Mouse (Mus musculus) lung, adult 2 months (tissue): Measurements from ENCODE around the gene Dcakd. TPM values are rescaled to one million over a fixed set of nuclear protein-coding genes. Genes with fewer than 3 reads are reported as not detected.

Experiments used
- DNase-seq: peaks from one replicate; pipeline ENCODE4 v3.0.0; 2022
- H3K4me1 ChIP-seq: fragments of 200-500 bp; 2 replicates; pipeline ENCODE4 v1.6.1; 2011; ENCODE audit warnings: low read length; ENCODE audit not compliant: control insufficient read depth, insufficient read depth
- H3K4me3 ChIP-seq: fragments of 200-500 bp; replicated peaks from 2 replicates; pipeline ENCODE3; 2011; ENCODE audit warnings: low read depth, mild to moderate bottlenecking, control low read depth, low read length; ENCODE audit errors: extremely low read depth
- CTCF ChIP-seq: fragments of 200-500 bp; IDR thresholded peaks from 2 replicates; pipeline ENCODE4 v1.5.1; 2011; ENCODE audit warnings: mild to moderate bottlenecking, low read length, control low read depth; ENCODE audit not compliant: insufficient read depth
- POLR2A ChIP-seq: fragments of 200-500 bp; IDR thresholded peaks from 2 replicates; pipeline ENCODE4 v1.6.1; 2011; ENCODE audit warnings: low read depth, mild to moderate bottlenecking, control low read depth, low read length, borderline replicate concordance; ENCODE audit errors: extremely low read depth
- WGBS: fragments of 180-500 bp; shearing (Covaris S2); methylation state at CpG from one replicate; pipeline ENCODE4 v1.1.7; 2018; 5-methylcytosine and 5-hydroxymethylcytosine counted together
- polyA plus RNA-seq: library from polyadenylated mRNA; depleted of rRNA; stranded (reverse); fragments of >200 nt; gene quantifications from 2 replicates; pipeline ENCODE4 v1.2.3, GENCODE M21; 2012

Gene Dcakd
- polyA plus RNA-seq, 1 experiment, result 54.4 TPM

DNA sequence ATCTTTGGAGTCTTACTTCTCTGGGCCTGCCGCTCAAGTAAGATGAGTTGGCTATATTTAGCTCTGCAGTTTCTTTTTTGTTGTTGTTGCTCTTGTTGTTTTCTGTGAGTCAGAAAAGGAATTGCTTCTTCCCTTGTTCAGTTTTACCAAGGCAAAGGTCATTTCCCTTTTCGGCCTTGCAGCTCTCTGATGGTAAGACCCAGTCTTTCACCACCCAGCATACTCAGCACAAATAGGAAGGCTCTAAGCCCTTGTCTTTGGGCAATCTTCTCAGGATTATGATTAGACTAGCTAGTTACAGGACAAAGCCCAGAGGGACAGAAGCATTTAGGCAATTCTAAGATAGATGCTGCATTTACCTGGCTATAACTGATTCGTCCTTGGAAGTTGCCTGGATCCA lies 1.2 kb downstream of the Dcakd start:
- peaks cover 4% of the 10 kb centered on the region; the same call in 1 of the 2 replicates for H3K4me1 ChIP-seq
- H3K4me3 ChIP-seq, result no peak overlapping the region
- WGBS, result 75% methylated on average over 3 of the region's 3 CpGs
- TF ChIP-seq CTCF, result no peak
- no peak for TF ChIP-seq POLR2A
- no peak for DNase-seq

DNA sequence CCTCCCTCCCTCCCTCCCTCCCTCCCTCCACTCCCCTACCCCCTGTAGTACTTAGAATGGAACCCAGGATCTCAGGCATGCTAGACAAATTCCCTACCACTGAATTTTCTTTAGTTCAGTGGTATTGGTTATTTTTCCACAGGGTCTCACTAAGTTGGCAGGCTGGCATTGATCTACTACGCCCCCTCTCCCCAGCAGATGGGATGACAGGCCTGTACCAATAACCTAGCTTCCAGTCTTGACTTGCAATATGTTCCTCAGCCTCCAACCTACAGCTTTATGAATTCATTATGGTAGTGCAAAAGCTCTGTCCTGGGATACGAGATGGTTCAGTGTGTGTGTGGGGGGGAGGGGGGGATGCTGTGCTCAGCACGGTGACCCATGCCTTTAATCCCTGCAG lies 4.2 kb downstream of the Dcakd start:
- Histone ChIP-seq H3K4me3 (no peak overlapping the region), H3K4me1 (peaks cover 3% of the 10 kb centered on the region; the same call in 1 of the 2 replicates)
- no peak for DNase-seq
- 89% methylated on average over 3 of the region's 3 CpGs for WGBS
- TF ChIP-seq CTCF (no peak), POLR2A (no peak)

DNA sequence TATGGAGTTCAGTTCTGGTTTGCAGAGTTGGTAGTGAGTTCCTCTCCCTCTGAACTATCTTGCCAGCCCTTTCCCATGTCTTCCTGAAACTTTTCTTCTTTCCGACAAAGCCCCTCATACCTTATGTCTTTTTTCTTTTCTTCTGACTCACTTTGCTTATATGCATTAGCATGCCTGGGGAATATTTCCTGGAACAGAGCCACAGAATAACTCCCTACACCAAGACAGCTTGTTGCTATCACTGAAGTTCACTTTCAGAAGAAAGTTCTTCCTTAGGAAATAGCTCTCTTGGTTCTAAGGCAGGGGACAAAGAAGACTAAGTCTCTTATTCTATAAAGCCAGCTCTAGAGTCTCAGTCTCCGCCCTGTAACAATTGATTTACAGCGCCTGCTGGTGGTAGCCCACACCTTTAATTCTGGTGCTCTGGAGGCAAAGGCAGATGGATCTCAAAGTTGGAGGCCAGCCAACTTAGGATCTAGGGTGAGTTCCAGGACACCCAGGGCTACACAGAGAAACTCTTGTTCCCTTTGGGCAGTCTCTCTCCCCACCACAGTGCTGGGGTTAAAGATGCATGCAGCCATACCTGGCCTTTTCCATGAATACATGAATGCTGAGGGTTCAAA lies 7.3 kb downstream of the Dcakd start:
- TF ChIP-seq CTCF, result no peak
- no peak for TF ChIP-seq POLR2A
- Histone ChIP-seq H3K4me1 (no peaks in the 10 kb centered on the region), H3K4me3 (no peak overlapping the region)
- no peak for DNase-seq
- WGBS, result 70% methylated on average over 3 of the region's 3 CpGs

DNA sequence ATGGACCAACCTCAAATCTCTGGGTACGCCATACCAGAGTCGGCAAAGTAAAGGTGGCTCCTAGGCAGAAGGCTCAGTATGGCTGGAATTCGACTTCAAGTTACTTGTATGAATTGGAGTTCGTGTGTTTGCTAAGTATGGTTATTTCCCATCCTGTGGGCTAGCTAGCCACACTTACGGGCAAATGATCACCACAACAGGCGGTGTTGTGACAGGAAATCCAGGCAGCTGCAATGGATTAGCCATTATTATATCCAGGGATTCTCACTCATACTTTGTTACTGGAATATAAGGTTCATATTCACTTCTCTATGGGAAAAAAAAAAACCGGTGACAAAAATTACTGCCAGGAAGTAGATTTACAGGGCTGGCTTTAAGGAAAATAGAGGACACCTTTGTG lies 8.8 kb downstream of the Dcakd start:
- DNase-seq, result no peak
- H3K4me3 ChIP-seq, result no peak overlapping the region
- H3K4me1 ChIP-seq, result no peaks in the 10 kb centered on the region
- 86% methylated on average over 7 of the region's 7 CpGs for WGBS
- TF ChIP-seq POLR2A, result no peak
- TF ChIP-seq CTCF, result no peak

DNA sequence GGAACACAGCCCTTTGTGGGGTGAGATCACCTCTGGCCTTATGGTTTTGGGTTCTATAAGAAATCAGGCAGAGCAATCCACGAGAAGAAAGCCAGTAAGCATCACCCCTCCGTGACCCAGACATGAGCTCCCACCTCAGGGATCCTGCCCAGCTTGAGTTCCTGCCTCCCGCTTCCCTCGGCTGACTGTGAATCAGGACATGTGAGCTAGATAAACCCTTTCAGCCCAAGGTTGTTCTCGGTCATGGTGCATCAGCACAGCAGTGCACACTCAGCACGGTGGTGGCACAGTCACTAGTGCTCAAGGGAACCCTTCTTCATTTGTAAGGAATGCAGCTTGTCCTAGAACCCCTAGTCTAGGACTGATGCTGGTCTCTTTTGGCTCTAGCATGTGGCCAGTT lies 9.3 kb downstream of the Dcakd start:
- no peak for TF ChIP-seq POLR2A
- TF ChIP-seq CTCF, result no peak
- Histone ChIP-seq H3K4me3 (no peak overlapping the region), H3K4me1 (no peaks in the 10 kb centered on the region)
- 74% methylated on average over 6 of the region's 6 CpGs for WGBS
- no peak for DNase-seq

DNA sequence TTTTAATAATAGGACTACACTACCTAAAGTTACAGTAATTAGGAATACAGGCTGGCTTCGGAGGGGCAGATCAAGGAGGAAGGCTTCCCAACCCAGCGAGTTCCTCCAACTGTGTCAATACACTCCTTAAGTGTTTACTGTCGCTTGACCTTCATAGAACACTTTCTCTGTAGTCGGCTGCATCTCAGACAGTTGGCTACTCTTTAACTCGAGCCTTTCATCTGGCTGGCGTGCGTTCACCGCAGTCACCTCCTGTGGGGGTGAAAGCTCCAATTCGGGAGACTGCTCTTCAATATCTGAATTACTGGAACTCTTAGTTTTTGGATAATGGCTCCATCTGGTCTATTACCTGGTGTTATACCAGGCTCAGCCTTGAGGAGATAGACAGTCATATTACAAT lies 10.5 kb downstream of the Dcakd start:
- TF ChIP-seq CTCF (no peak), POLR2A (no peak)
- Histone ChIP-seq H3K4me1 (no peaks in the 10 kb centered on the region), H3K4me3 (no peak overlapping the region)
- WGBS, result 63% methylated on average over 9 of the region's 9 CpGs
- DNase-seq, result no peak

DNA sequence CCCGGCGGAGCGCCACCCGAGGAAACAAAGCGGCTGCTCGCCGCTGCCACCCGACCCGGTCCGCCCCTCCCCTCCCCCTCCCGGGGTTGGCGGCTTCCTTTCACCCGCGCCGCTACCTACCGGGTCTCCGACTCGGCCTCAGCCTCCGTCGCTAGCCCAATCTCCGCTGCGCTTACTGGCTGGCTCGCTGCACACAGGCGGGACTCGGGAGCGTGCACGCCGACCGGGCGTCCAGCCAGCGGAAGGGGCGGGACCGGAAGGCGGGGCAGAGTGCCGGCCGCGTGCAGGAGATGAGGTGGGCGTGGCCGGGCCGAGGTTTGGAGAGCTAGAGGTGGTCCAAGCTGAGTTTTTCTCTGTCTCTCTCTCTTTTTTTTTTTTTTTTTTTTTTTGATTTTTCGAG lies 11.2 kb downstream of the Dcakd start:
- peak; percentile 73; the same call in 1 of the 2 replicates for TF ChIP-seq POLR2A
- TF ChIP-seq CTCF, result no peak
- H3K4me1 ChIP-seq, result no peaks in the 10 kb centered on the region
- H3K4me3 ChIP-seq, result peak overlapping the region; percentile 72
- peak; percentile 98 for DNase-seq
- under 1% methylated on average over 40 of the region's 41 CpGs for WGBS

DNA sequence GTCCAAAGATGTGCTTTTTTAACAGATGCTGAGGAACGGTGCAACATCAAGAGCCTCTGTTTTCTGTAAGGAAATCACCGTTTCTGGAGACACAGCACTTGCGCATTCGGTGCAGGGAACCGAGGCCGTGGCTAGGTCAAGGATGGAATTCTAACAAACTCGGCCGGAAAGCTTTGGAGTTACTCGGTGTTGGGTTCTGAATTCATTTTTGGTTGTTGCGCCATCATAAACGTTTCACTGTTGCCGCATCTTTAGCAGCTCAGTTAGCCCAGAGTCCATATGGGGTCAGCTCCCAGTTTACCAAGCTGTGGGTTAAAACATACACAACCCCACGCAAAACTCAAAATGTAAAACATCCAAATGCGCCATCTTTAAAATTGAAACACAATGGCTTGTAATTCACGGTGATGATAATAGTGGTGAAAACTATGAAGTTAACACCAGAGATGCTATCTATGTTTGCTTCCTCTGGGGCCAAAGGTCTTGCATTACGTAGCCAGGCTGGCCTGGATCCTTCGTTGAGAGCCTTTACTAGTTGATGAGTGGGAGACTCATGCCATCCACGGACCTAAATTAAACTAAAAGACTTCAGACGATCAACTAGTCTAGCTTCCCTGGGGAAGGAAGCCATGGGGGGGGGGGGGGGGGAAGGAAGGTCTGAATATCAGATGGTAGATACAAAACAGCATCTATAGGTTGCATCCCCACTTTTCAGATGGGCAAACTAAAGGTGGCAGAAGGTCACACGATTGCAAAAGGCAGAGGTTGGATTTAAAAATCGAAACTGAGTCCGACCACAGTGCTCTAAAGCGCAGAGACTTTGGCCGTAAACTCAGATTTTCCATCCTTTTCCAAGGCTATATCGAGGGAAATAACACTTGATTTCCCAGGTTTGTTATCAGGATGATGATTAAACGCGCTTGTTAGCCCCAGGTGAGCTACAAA lies 12.0 kb downstream of the Dcakd start:
- peak overlapping the region; percentile 72 for H3K4me3 ChIP-seq
- TF ChIP-seq CTCF (no peak), POLR2A (no peak)
- DNase-seq, result no peak
- WGBS, result 33% methylated on average over 27 of the region's 27 CpGs
- H3K4me1 ChIP-seq, result no peaks in the 10 kb centered on the region

DNA sequence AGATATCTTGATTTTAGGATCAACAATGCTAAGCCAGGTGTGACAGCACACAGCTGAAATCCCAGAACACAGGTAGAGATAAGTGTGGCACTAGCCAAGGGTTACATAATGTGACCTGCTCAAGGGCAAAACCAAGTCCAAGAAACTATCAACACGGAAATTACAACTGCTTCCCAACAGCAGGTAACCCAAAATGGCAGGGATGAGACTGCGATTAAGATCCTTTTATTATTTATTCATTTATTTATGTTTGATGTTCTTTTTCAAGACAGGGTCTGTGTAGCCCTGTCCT lies 17.0 kb downstream of the Dcakd start:
- Histone ChIP-seq H3K4me3 (no peak overlapping the region), H3K4me1 (peaks cover 4% of the 10 kb centered on the region)
- TF ChIP-seq CTCF (no peak), POLR2A (no peak)
- WGBS, result 81% methylated on average over 2 of the region's 2 CpGs
- no peak for DNase-seq
